Mouse (Mus musculus) lung, embryonic 14.5 days (tissue): Measurements from ENCODE around the gene Siae. TPM values are rescaled to one million over a fixed set of nuclear protein-coding genes. Genes with fewer than 3 reads are reported as not detected.

Source experiments
- ATAC-seq: fragments of 200-750 bp; cut with Nextera tagmentation; 2 replicates; pipeline ENCODE4 v1.8.0; 2017; ENCODE audit warnings: mild to moderate bottlenecking, moderate TSS enrichment, moderate library complexity; ENCODE audit not compliant: insufficient read depth
- DNase-seq: peaks from one replicate; pipeline ENCODE4 v3.0.0-alpha.2; 2015
- H3K27ac ChIP-seq: fragments of 300-500 bp; sonication (generic); 2 replicates; pipeline ENCODE4 v1.5.1; 2014; ENCODE audit warnings: low read depth, mild to moderate bottlenecking, moderate library complexity
- H3K27me3 ChIP-seq: fragments of 300-500 bp; sonication (generic); 2 replicates; pipeline ENCODE4 v1.6.1; 2014; ENCODE audit warnings: low read length, control low read depth; ENCODE audit not compliant: insufficient read depth
- H3K36me3 ChIP-seq: fragments of 300-500 bp; sonication (generic); 2 replicates; pipeline ENCODE4 v1.6.1; 2014; ENCODE audit warnings: control low read depth; ENCODE audit not compliant: insufficient read depth
- H3K4me1 ChIP-seq: fragments of 300-500 bp; sonication (generic); 2 replicates; pipeline ENCODE4 v1.6.1; 2014; ENCODE audit warnings: antibody characterized with exemption, control low read depth; ENCODE audit not compliant: insufficient read depth
- H3K4me2 ChIP-seq: fragments of 300-500 bp; sonication (generic); 2 replicates; pipeline ENCODE4 v1.6.1; 2014; ENCODE audit warnings: mild to moderate bottlenecking
- H3K4me3 ChIP-seq: fragments of 300-500 bp; sonication (generic); 2 replicates; pipeline ENCODE4 v1.5.1; 2014; ENCODE audit warnings: low read depth, low read length
- H3K9ac ChIP-seq: fragments of 300-500 bp; sonication (generic); 2 replicates; pipeline ENCODE4 v1.6.1; 2014
- H3K9me3 ChIP-seq: fragments of 300-500 bp; sonication (generic); 2 replicates; pipeline ENCODE4 v1.6.1; 2016; ENCODE audit warnings: low read depth, low read length, control low read depth
- CTCF ChIP-seq: IDR thresholded peaks from 2 replicates; pipeline ENCODE4 v1.5.1; 2016; ENCODE audit warnings: antibody characterized with exemption, low read depth
- WGBS: fragments of 180-500 bp; shearing (Covaris S2); extraction: QIAGEN DNeasy Blood & Tissue Kit; methylation state at CpG from one replicate; pipeline ENCODE4 v1.1.7; 2014; 5-methylcytosine and 5-hydroxymethylcytosine counted together
- polyA plus RNA-seq: library from polyadenylated mRNA; unstranded; fragments of >200 nt; fragmentation: Nextera tagmentation; extraction: Ambion mirVana; gene quantifications from 2 replicates; pipeline ENCODE4 v1.2.1, GENCODE M21; 2014

Siae gene
- polyA plus RNA-seq, 1 experiment from 2014 or later: 12.2 TPM

- Histone ChIP-seq H3K4me2 (no peak overlapping the region), H3K9me3 (no peaks in the 10 kb centered on the region), H3K4me3 (no peak overlapping the region), H3K4me1 (peaks cover 17% of the 10 kb centered on the region), H3K9ac (no peak overlapping the region), H3K27ac (no peak overlapping the region), H3K27me3 (peaks cover 27% of the 10 kb centered on the region), H3K36me3 (peaks cover 22% of the 10 kb centered on the region)
- TF ChIP-seq CTCF: no peak
- no peak for ATAC-seq
- 77% methylated on average over 2 of the region's 2 CpGs for WGBS
- no peak for DNase-seq
These were observed 30.0 kb upstream of the Siae start for GRCm38 (mm10) chr9:37525461-37525860.

DNA sequence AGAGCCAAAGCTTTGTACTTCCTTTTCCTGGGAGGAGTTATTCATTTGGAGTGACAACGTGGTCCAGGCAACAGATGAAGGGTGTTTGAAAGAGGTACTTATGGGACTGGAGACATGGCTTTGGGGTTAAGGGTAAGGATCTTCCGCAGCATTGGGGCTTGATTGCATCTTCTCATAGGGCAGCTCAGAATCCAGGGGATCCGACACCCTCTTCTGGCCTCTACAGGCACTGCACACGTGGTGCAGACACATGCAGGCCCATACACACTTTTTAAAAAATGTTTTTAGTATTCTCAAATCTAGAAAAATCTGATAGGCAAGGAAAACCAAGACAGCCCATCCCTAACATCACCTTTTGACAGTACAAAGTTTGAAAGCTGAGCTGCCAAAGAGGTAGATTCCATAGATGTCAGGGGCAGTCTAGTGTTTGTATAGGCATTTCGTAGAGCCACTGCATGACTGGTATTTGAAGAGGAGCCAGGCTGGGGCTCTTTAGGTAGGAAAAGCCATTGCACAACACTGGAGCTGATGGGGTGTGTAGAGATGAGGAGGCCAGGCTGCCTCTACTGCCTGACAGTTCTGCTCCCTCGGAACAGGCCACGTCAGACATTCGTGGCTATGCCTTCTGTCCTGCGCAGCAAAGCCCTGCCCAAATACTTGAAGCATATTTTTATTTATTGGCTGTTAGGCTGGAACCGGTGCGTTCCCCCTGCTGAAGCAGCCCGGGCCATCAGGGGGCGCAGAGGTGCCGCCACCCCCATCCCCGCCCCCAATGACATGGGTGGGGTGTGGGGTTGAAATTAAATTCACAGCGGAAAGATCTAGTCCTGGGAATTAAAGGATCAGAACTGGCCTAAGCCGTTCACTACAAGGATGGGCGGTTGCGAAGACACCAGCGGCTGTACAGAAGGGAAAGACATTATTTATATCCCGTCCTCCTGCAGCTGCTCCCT, 28.8 kb upstream of the Siae start:
- TF ChIP-seq CTCF: peak; percentile 48
- 18% methylated on average over 21 of the region's 21 CpGs for WGBS
- Histone ChIP-seq H3K27me3 (peaks cover 27% of the 10 kb centered on the region), H3K4me3 (peak overlapping the region; percentile 39), H3K27ac (no peak overlapping the region), H3K4me2 (peak overlapping the region; percentile 61), H3K9me3 (no peaks in the 10 kb centered on the region), H3K9ac (peak overlapping the region; percentile 53; the same call in 1 of the 2 replicates), H3K36me3 (peaks cover 14% of the 10 kb centered on the region), H3K4me1 (peaks cover 19% of the 10 kb centered on the region)
- ATAC-seq (peak; percentile 53), DNase-seq (peak; percentile 74)

- H3K4me3 ChIP-seq: peak within 1 kb of the TSS; percentile 39
- DNase-seq (peak; percentile 70), ATAC-seq (peak; percentile 8; the same call in 1 of the 2 replicates)
- peak within 1 kb of the TSS; percentile 53 for H3K9ac ChIP-seq
- peak within 1 kb of the TSS; percentile 90 for H3K27ac ChIP-seq
- peaks cover 19% of the 10 kb centered on the region for H3K4me1 ChIP-seq
- peaks cover 27% of the 10 kb centered on the region for H3K27me3 ChIP-seq
- H3K4me2 ChIP-seq: peak within 1 kb of the TSS; percentile 61
- WGBS: 11% methylated on average over 41 of the region's 41 CpGs
- no peaks in the 10 kb centered on the region for H3K9me3 ChIP-seq
- peak; percentile 10; the same call in 1 of the 2 replicates for TF ChIP-seq CTCF
- peaks cover 13% of the 10 kb centered on the region for H3K36me3 ChIP-seq
These were observed 27.9 kb upstream of the Siae start, which contains the start of gene Esam for GRCm38 (mm10) chr9:37527396-37528224. Esam (plus strand) TSS chr9:37528078.

DNA sequence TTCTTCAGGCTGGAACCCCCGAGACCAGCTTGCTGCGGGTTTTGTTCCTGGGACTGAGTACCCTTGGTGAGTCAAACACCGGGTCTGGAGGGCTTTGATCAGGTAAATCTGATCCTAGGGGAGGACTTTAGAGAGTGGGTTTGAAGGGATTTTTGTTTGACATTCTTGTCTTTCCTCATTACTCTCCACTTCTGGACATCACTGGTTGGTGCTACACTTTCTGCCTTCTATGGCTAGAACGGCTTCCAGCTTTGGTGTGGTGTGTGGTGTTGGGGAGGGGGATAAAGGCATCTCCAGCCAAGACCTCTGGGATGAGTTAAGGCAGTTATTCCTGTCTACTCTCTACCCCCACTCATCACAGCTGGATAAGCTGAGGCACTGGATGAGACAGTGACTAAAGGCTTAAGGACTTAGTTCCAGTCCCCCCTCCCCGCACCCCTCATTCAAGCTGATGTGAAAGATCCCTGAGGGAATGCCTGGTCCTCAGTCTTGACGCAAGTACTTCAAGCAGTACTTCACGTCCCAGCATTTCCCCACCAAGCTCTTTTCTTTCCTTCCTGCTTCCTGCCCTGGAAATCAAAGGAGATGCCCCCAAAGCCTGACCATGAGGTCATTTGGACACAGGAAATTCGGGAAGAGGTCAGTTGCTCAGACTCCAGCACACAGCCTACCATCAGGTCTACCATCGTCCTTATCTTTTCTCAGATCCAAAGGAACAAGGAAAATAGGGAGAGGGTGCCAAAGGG, 27.1 kb upstream of the Siae start:
- no peak for ATAC-seq
- H3K27me3 ChIP-seq: peaks cover 27% of the 10 kb centered on the region
- WGBS: 31% methylated on average over 9 of the region's 9 CpGs
- peak overlapping the region; percentile 39 for H3K4me3 ChIP-seq
- peaks cover 19% of the 10 kb centered on the region for H3K4me1 ChIP-seq
- peak overlapping the region; percentile 53 for H3K9ac ChIP-seq
- peak overlapping the region; percentile 61 for H3K4me2 ChIP-seq
- no peaks in the 10 kb centered on the region for H3K9me3 ChIP-seq
- H3K36me3 ChIP-seq: peaks cover 6% of the 10 kb centered on the region; the same call in 1 of the 2 replicates
- H3K27ac ChIP-seq: peak overlapping the region; percentile 90
- TF ChIP-seq CTCF: no peak
- peak; percentile 29 for DNase-seq

GRCm38 (mm10) chr9:37530031-37530887, 25.2 kb upstream of the Siae start:
- DNase-seq (peak; percentile 80), ATAC-seq (peak; percentile 48; the same call in 1 of the 2 replicates)
- WGBS: 2% methylated on average over 32 of the region's 32 CpGs

More at GRCm38 (mm10) chr9:37530031-37530887, 25.2 kb upstream of the Siae start:
- peaks cover 1% of the 10 kb centered on the region; the same call in 1 of the 2 replicates for H3K36me3 ChIP-seq
- H3K9me3 ChIP-seq: no peaks in the 10 kb centered on the region
- peak overlapping the region; percentile 39 for H3K4me3 ChIP-seq
- peak overlapping the region; percentile 53 for H3K9ac ChIP-seq
- peak overlapping the region; percentile 61 for H3K4me2 ChIP-seq
- TF ChIP-seq CTCF: peak; percentile 69
- peaks cover 27% of the 10 kb centered on the region for H3K27me3 ChIP-seq
- H3K27ac ChIP-seq: peak overlapping the region; percentile 90
- H3K4me1 ChIP-seq: peaks cover 19% of the 10 kb centered on the region
